Mouse (Mus musculus): ENCODE results near the gene Vkorc1l1.

- no peak for TF ChIP-seq POLR2A (IDR thresholded peaks at IDR 0.05; ENCODE audit: insufficient read length, low read depth)
- no peak for TF ChIP-seq POLR2AphosphoS2 (IDR thresholded peaks at IDR 0.05; ENCODE audit: insufficient read length, low read depth)
- no peak for TF ChIP-seq TCF12 (IDR thresholded peaks at IDR 0.05; ENCODE audit: insufficient read depth, poor library complexity, severe bottlenecking)
- no peak for TF ChIP-seq MAX (IDR thresholded peaks at IDR 0.05; ENCODE audit: low read depth)
- no peak for TF ChIP-seq USF1 (IDR thresholded peaks at IDR 0.05; ENCODE audit: low read depth)
- TF ChIP-seq CEBPB (IDR thresholded peaks at IDR 0.05; ENCODE audit: insufficient read depth, poor library complexity, severe bottlenecking): no peak
- TF ChIP-seq E2F4 (IDR thresholded peaks at IDR 0.05; ENCODE audit: insufficient read depth): no peak
Measured at GRCm38 (mm10) chr5:130001356-130001987, 59.7 kb downstream of the Vkorc1l1 start.
